Mouse (Mus musculus): ENCODE results near the gene Palm. TPM values are rescaled to one million over a fixed set of nuclear protein-coding genes. Genes with fewer than 3 reads are reported as not detected.

Gene Palm
- polyA plus RNA-seq, 1 experiment from 2014 or later, result 132 TPM

- Histone ChIP-seq H3K4me3 (no peak overlapping the region), H3K9me3 (no peaks in the 10 kb centered on the region), H3K27me3 (no peaks in the 10 kb centered on the region), H3K4me1 (peaks cover 36% of the 10 kb centered on the region), H3K9ac (no peak overlapping the region; the same call in 1 of the 2 replicates), H3K27ac (peak overlapping the region; percentile 76), H3K36me3 (0 out of 2 replicates have a peak, but pooled peaks cover 3% of the 10 kb centered on the region), H3K4me2 (replicated peaks) (no peak overlapping the region)
- 47% methylated on average over 11 of the region's 11 CpGs for WGBS
- ATAC-seq (ENCODE audit: insufficient number of reproducible peaks, insufficient read depth, low FRiP score, low TSS enrichment), result no peak
These were observed 9.1 kb downstream of the Palm start for GRCm38 (mm10) chr10:79802331-79802971.

GRCm38 (mm10) chr10:79803716-79804323 lies 10.4 kb downstream of the Palm start:
- WGBS, result 6% methylated on average over 29 of the region's 29 CpGs
- peaks cover 40% of the 10 kb centered on the region for H3K4me1 ChIP-seq
- H3K27me3 ChIP-seq, result no peaks in the 10 kb centered on the region
- peaks cover 13% of the 10 kb centered on the region; the same call in 1 of the 2 replicates for H3K36me3 ChIP-seq
- H3K27ac ChIP-seq, result peak overlapping the region; percentile 76
- ATAC-seq (ENCODE audit: insufficient number of reproducible peaks, insufficient read depth, low FRiP score, low TSS enrichment), result peak; percentile 74
- no peak overlapping the region for H3K9ac ChIP-seq
- H3K4me2 ChIP-seq (replicated peaks), result peak overlapping the region; percentile 47
- H3K9me3 ChIP-seq, result no peaks in the 10 kb centered on the region
- peak overlapping the region; percentile 18 for H3K4me3 ChIP-seq

- Histone ChIP-seq H3K4me2 (replicated peaks) (no peak overlapping the region), H3K27ac (peak overlapping the region; percentile 32; the same call in 1 of the 2 replicates), H3K9ac (no peak overlapping the region), H3K4me1 (peaks cover 40% of the 10 kb centered on the region), H3K36me3 (peaks cover 26% of the 10 kb centered on the region), H3K4me3 (no peak overlapping the region), H3K27me3 (no peaks in the 10 kb centered on the region), H3K9me3 (no peaks in the 10 kb centered on the region)
- ATAC-seq (ENCODE audit: insufficient number of reproducible peaks, insufficient read depth, low FRiP score, low TSS enrichment), result no peak
- WGBS, result 54% methylated on average over 11 of the region's 11 CpGs
These were observed 12.3 kb downstream of the Palm start for GRCm38 (mm10) chr10:79805636-79806035.

- WGBS, result 86% methylated on average over 9 of the region's 9 CpGs
- H3K27ac ChIP-seq, result peak overlapping the region; percentile 32; the same call in 1 of the 2 replicates
These were observed 13.0 kb downstream of the Palm start for GRCm38 (mm10) chr10:79806331-79806730.

GRCm38 (mm10) chr10:79806972-79807371 lies 13.6 kb downstream of the Palm start:
- Histone ChIP-seq H3K9ac (no peak overlapping the region), H3K4me2 (replicated peaks) (no peak overlapping the region), H3K4me1 (peaks cover 34% of the 10 kb centered on the region), H3K27ac (peak overlapping the region; percentile 47; the same call in 1 of the 2 replicates), H3K4me3 (no peak overlapping the region), H3K27me3 (no peaks in the 10 kb centered on the region), H3K9me3 (no peaks in the 10 kb centered on the region), H3K36me3 (peaks cover 39% of the 10 kb centered on the region)
- 82% methylated on average over 10 of the region's 10 CpGs for WGBS
- no peak for ATAC-seq (ENCODE audit: insufficient number of reproducible peaks, insufficient read depth, low FRiP score, low TSS enrichment)

More at GRCm38 (mm10) chr10:79806331-79806730, 13.0 kb downstream of the Palm start:
- H3K4me2 ChIP-seq (replicated peaks), result no peak overlapping the region
- peaks cover 40% of the 10 kb centered on the region for H3K4me1 ChIP-seq
- ATAC-seq (ENCODE audit: insufficient number of reproducible peaks, insufficient read depth, low FRiP score, low TSS enrichment), result no peak
- H3K9ac ChIP-seq, result no peak overlapping the region
- H3K4me3 ChIP-seq, result no peak overlapping the region
- H3K9me3 ChIP-seq, result no peaks in the 10 kb centered on the region
- peaks cover 33% of the 10 kb centered on the region for H3K36me3 ChIP-seq
- no peaks in the 10 kb centered on the region for H3K27me3 ChIP-seq

GRCm38 (mm10) chr10:79807826-79808225 lies 14.5 kb downstream of the Palm start:
- no peak overlapping the region for H3K4me2 ChIP-seq (replicated peaks)
- no peaks in the 10 kb centered on the region for H3K27me3 ChIP-seq
- no peak overlapping the region for H3K9ac ChIP-seq
- H3K36me3 ChIP-seq, result peaks cover 45% of the 10 kb centered on the region
- 40% methylated on average over 11 of the region's 11 CpGs for WGBS
- peaks cover 26% of the 10 kb centered on the region for H3K4me1 ChIP-seq
- peak overlapping the region; percentile 55 for H3K27ac ChIP-seq
- no peaks in the 10 kb centered on the region for H3K9me3 ChIP-seq
- no peak overlapping the region for H3K4me3 ChIP-seq
- ATAC-seq (ENCODE audit: insufficient number of reproducible peaks, insufficient read depth, low FRiP score, low TSS enrichment), result no peak

- H3K9ac ChIP-seq, result no peak overlapping the region
- no peak overlapping the region for H3K4me3 ChIP-seq
- peaks cover 17% of the 10 kb centered on the region for H3K4me1 ChIP-seq
- ATAC-seq (ENCODE audit: insufficient number of reproducible peaks, insufficient read depth, low FRiP score, low TSS enrichment), result no peak
- H3K27ac ChIP-seq, result peak overlapping the region; percentile 55
- peaks cover 45% of the 10 kb centered on the region for H3K36me3 ChIP-seq
- WGBS, result 88% methylated on average over 11 of the region's 11 CpGs
- no peak overlapping the region for H3K4me2 ChIP-seq (replicated peaks)
- no peaks in the 10 kb centered on the region for H3K9me3 ChIP-seq
- no peaks in the 10 kb centered on the region for H3K27me3 ChIP-seq
These were observed 15.4 kb downstream of the Palm start for GRCm38 (mm10) chr10:79808728-79809127.

GRCm38 (mm10) chr10:79811736-79812637 lies 18.6 kb downstream of the Palm start:
- H3K4me3 ChIP-seq, result no peak overlapping the region
- H3K9ac ChIP-seq, result no peak overlapping the region
- peaks cover 65% of the 10 kb centered on the region for H3K36me3 ChIP-seq
- H3K9me3 ChIP-seq, result no peaks in the 10 kb centered on the region
- ATAC-seq (ENCODE audit: insufficient number of reproducible peaks, insufficient read depth, low FRiP score, low TSS enrichment), result no peak; the same call in 1 of the 2 replicates
- no peak overlapping the region for H3K27ac ChIP-seq
- 0 out of 2 replicates have a peak, but pooled peaks cover 4% of the 10 kb centered on the region for H3K4me1 ChIP-seq
- 27% methylated on average over 15 of the region's 15 CpGs for WGBS
- no peaks in the 10 kb centered on the region for H3K27me3 ChIP-seq
- no peak overlapping the region for H3K4me2 ChIP-seq (replicated peaks)

GRCm38 (mm10) chr10:79814271-79814842 lies 21.0 kb downstream of the Palm start:
- Histone ChIP-seq H3K27ac (no peak overlapping the region), H3K9ac (no peak overlapping the region), H3K36me3 (peaks cover 62% of the 10 kb centered on the region), H3K27me3 (no peaks in the 10 kb centered on the region), H3K4me2 (replicated peaks) (no peak overlapping the region), H3K9me3 (no peaks in the 10 kb centered on the region), H3K4me3 (no peak overlapping the region), H3K4me1 (no peaks in the 10 kb centered on the region)
- ATAC-seq (ENCODE audit: insufficient number of reproducible peaks, insufficient read depth, low FRiP score, low TSS enrichment), result no peak
- WGBS, result 84% methylated on average over 5 of the region's 5 CpGs

GRCm38 (mm10) chr10:79815671-79816494 lies 22.5 kb downstream of the Palm start:
- Histone ChIP-seq H3K4me2 (replicated peaks) (no peak overlapping the region), H3K27ac (0 out of 2 replicates have a peak overlapping the region, but pooled peaks have one; percentile 1), H3K9ac (no peak overlapping the region), H3K9me3 (no peaks in the 10 kb centered on the region), H3K27me3 (no peaks in the 10 kb centered on the region), H3K4me1 (no peaks in the 10 kb centered on the region), H3K36me3 (peaks cover 60% of the 10 kb centered on the region), H3K4me3 (no peak overlapping the region)
- ATAC-seq (ENCODE audit: insufficient number of reproducible peaks, insufficient read depth, low FRiP score, low TSS enrichment), result no peak
- 90% methylated on average over 12 of the region's 12 CpGs for WGBS
